8 mouse cellular contexts compared by ENCODE assay signal in the genomic region with DNA sequence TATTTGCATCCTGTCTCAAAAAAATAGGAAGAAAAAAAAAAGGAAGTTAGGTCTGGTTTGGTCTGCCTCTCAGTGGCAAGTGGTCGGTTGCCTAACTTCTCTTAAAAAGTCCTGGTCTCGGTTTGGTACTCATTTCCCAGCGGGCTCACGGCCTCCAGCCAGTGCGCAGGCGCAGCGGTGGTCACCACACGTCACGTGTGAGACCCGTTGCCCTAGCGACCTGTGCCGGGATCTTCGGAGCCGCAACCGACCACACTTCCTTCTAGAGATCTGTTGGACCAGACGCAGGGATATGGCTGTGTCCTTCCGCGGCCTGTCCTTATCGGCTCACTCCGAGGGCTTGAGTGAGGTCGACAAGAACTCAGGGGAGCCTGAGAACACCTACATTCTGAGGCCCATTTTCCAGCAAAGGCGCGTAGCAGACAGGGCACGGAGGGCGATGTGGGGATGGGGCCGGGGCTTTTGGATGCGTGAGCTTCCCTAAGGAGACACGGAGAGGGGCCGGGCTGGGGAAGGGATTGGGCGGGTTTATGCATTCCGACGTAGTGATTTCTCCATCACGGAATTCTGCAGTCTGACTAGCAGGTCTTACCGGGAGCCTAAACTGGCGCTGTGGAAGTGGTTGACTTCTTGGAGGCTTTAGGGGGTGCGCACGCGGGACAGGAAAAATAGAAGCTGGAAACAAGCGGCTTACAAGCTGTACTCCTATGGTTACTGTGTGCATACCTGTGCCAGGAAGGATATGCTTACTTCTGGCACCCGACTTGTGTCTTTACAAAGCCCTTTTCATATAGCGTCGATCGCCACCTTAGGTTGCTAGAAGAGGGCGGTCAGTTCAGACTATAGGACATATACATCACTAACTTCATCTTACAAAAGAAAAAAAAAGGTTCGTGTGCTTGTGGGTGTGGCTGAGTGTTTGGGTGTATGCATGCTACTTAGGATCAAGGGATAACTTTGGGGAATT. TPM values are rescaled to one million over a fixed set of nuclear protein-coding genes. Genes with fewer than 3 reads are reported as not detected.
DNase-seq lines count a peak whose midpoint lies in the region; ATAC-seq and TF ChIP-seq lines count a peak whose summit lies in the region.

A gene (plus strand): TSS at position 186 of the 967 bp plus-strand sequence.

- peak; percentile 79 to 86 for DNase-seq in CD8-positive naive resting alpha-beta T cell, adult 2 months (ENCODE audit: low read depth in 2 of 2, low spot score in 2 of 2)
- DNase-seq in c-Kit-positive CD71-negative TER-119-negative erythroid progenitor cells, embryonic 14.5 days (ENCODE audit: low read depth): peak; percentile 83
- peak; percentile 95 for DNase-seq in forebrain, embryonic 10.5 days (ENCODE audit: extremely low spot score, low spot score)
- DNase-seq in kidney, postnatal 25 days: peak; percentile 96 to 98
- DNase-seq in liver, embryonic 14.5 days (ENCODE audit: low read depth in 3 of 3, low spot score in 3 of 3): peak; percentile 80 to 82 (median 80)
- peak; percentile 93 for DNase-seq in neural tube, embryonic 11.5 days (ENCODE audit: low spot score)
- DNase-seq in stomach, postnatal 0 days (ENCODE audit: low spot score): peak; percentile 94

- ATAC-seq in heart, embryonic 15.5 days (replicated peaks; ENCODE audit: insufficient number of reproducible peaks, insufficient read depth, low FRiP score, low read depth): peak; percentile 94
- ATAC-seq in liver, embryonic 14.5 days (ENCODE audit: insufficient read depth): peak; percentile 90
- peak; percentile 96 for ATAC-seq in neural tube, embryonic 11.5 days (ENCODE audit: insufficient read depth, low FRiP score, low TSS enrichment)
- ATAC-seq in stomach, postnatal 0 days (ENCODE audit: low FRiP score, low TSS enrichment): peak; percentile 96

- TF ChIP-seq EP300 in liver, embryonic 14.5 days (IDR thresholded peaks at IDR 0.05; ENCODE audit: low read depth): no peak
- no peak for TF ChIP-seq EP300 in stomach, postnatal 0 days (optimal IDR thresholded peaks at IDR 0.05)

- H3K9me3 ChIP-seq in forebrain, embryonic 10.5 days: no peaks in the 10 kb centered on the region
- no peaks in the 10 kb centered on the region for H3K9me3 ChIP-seq in heart, embryonic 15.5 days (replicated peaks)
- no peaks in the 10 kb centered on the region for H3K9me3 ChIP-seq in liver, embryonic 14.5 days (ENCODE audit: control insufficient read depth, low read length)
- H3K9me3 ChIP-seq in neural tube, embryonic 11.5 days (ENCODE audit: control insufficient read depth, low read length): no peaks in the 10 kb centered on the region
- H3K9me3 ChIP-seq in stomach, postnatal 0 days (ENCODE audit: control insufficient read depth, low read length): no peaks in the 10 kb centered on the region

- H3K27ac ChIP-seq in forebrain, embryonic 10.5 days: peak within 1 kb of the TSS; percentile 92
- peak within 1 kb of the TSS; percentile 91 for H3K27ac ChIP-seq in heart, embryonic 15.5 days
- H3K27ac ChIP-seq in liver, embryonic 14.5 days: no peak within 1 kb of the TSS
- peak within 1 kb of the TSS; percentile 85 for H3K27ac ChIP-seq in neural tube, embryonic 11.5 days (ENCODE audit: low read depth, low read length)
- H3K27ac ChIP-seq in stomach, postnatal 0 days (replicated peaks): peak within 1 kb of the TSS; percentile 89

- no peaks in the 10 kb centered on the region for H3K36me3 ChIP-seq in forebrain, embryonic 10.5 days (replicated peaks)
- H3K36me3 ChIP-seq in heart, embryonic 15.5 days: no peaks in the 10 kb centered on the region
- no peaks in the 10 kb centered on the region for H3K36me3 ChIP-seq in liver, embryonic 14.5 days (replicated peaks; ENCODE audit: control insufficient read depth, insufficient read depth, low read depth)
- no peaks in the 10 kb centered on the region for H3K36me3 ChIP-seq in neural tube, embryonic 11.5 days (ENCODE audit: control insufficient read depth, insufficient read depth, low read length)
- no peaks in the 10 kb centered on the region for H3K36me3 ChIP-seq in stomach, postnatal 0 days (ENCODE audit: control insufficient read depth, insufficient read depth, low read length)

- under 1% methylated on average over 45 of the region's 45 CpGs for WGBS in forebrain, embryonic 10.5 days
- 2% methylated on average over 45 of the region's 45 CpGs for WGBS in heart, embryonic 15.5 days
- WGBS in liver, embryonic 14.5 days (ENCODE audit: insufficient replicate concordance): 4% methylated on average over 45 of the region's 45 CpGs
- 1% methylated on average over 45 of the region's 45 CpGs for WGBS in neural tube, embryonic 11.5 days
- 1% methylated on average over 45 of the region's 45 CpGs for WGBS in stomach, postnatal 0 days

- H3K4me1 ChIP-seq in forebrain, embryonic 10.5 days: peaks cover 14% of the 10 kb centered on the region
- peaks cover 12% of the 10 kb centered on the region for H3K4me1 ChIP-seq in heart, embryonic 15.5 days (replicated peaks)
- H3K4me1 ChIP-seq in liver, embryonic 14.5 days (replicated peaks; ENCODE audit: control insufficient read depth in 2 of 2, insufficient read depth in 2 of 2, low read length in 1 of 2): peaks cover 0 to 7% of the 10 kb centered on the region in 2 experiments; a peak in 3 of 4 replicates
- H3K4me1 ChIP-seq in neural tube, embryonic 11.5 days (ENCODE audit: control insufficient read depth, insufficient read depth, low read length): peaks cover 2% of the 10 kb centered on the region; the same call in 1 of the 2 replicates
- 0 out of 2 replicates have a peak, but pooled peaks cover 3% of the 10 kb centered on the region for H3K4me1 ChIP-seq in stomach, postnatal 0 days (replicated peaks; ENCODE audit: control insufficient read depth, insufficient read depth)

- H3K4me3 ChIP-seq in forebrain, embryonic 10.5 days: peak within 1 kb of the TSS; percentile 70
- H3K4me3 ChIP-seq in heart, embryonic 15.5 days: peak within 1 kb of the TSS; percentile 79
- H3K4me3 ChIP-seq in liver, embryonic 14.5 days (ENCODE audit: insufficient read depth in 1 of 2, low read depth in 2 of 2, low read length in 2 of 2): peak within 1 kb of the TSS; percentile 60 to 67
- peak within 1 kb of the TSS; percentile 66 for H3K4me3 ChIP-seq in neural tube, embryonic 11.5 days (ENCODE audit: low read depth, low read length)
- peak within 1 kb of the TSS; percentile 64 for H3K4me3 ChIP-seq in stomach, postnatal 0 days (ENCODE audit: low read depth, low read length)

- TF ChIP-seq CTCF in liver, embryonic 14.5 days (IDR thresholded peaks at IDR 0.05; ENCODE audit: low read depth): no peak
- no peak for TF ChIP-seq CTCF in stomach, postnatal 0 days (IDR thresholded peaks at IDR 0.05; ENCODE audit: low read depth)

- peak within 1 kb of the TSS; percentile 81 for H3K4me2 ChIP-seq in heart, embryonic 15.5 days
- H3K4me2 ChIP-seq in liver, embryonic 14.5 days (ENCODE audit: low read depth): peak within 1 kb of the TSS; percentile 92
- H3K4me2 ChIP-seq in neural tube, embryonic 11.5 days (ENCODE audit: low read depth): peak within 1 kb of the TSS; percentile 64
- peak within 1 kb of the TSS; percentile 75 for H3K4me2 ChIP-seq in stomach, postnatal 0 days (replicated peaks; ENCODE audit: low read depth)

- no peaks in the 10 kb centered on the region for H3K27me3 ChIP-seq in forebrain, embryonic 10.5 days (ENCODE audit: poor library complexity, severe bottlenecking)
- no peaks in the 10 kb centered on the region for H3K27me3 ChIP-seq in heart, embryonic 15.5 days
- H3K27me3 ChIP-seq in liver, embryonic 14.5 days (ENCODE audit: control insufficient read depth, insufficient read depth, low read length): no peaks in the 10 kb centered on the region
- no peaks in the 10 kb centered on the region for H3K27me3 ChIP-seq in neural tube, embryonic 11.5 days (ENCODE audit: control insufficient read depth, insufficient read depth, low read length)
- no peaks in the 10 kb centered on the region for H3K27me3 ChIP-seq in stomach, postnatal 0 days (ENCODE audit: control insufficient read depth, insufficient read depth, low read length)

- H3K9ac ChIP-seq in heart, embryonic 15.5 days: peak within 1 kb of the TSS; percentile 69
- peak within 1 kb of the TSS; percentile 62 for H3K9ac ChIP-seq in liver, embryonic 14.5 days (replicated peaks)
- peak within 1 kb of the TSS; percentile 80 for H3K9ac ChIP-seq in neural tube, embryonic 11.5 days (ENCODE audit: low read length)
- H3K9ac ChIP-seq in stomach, postnatal 0 days (ENCODE audit: low read length): peak within 1 kb of the TSS; percentile 72

RNA-seq across cellular contexts. Expression of the gene that starts here (rescaled TPM):
- polyA plus RNA-seq in forebrain, embryonic 10.5 days (2016; fragmentation: Nextera tagmentation; extraction: Ambion mirVana): 39.0 and 39.2 TPM in 2 replicates
- polyA plus RNA-seq in heart, embryonic 15.5 days (2015; fragmentation: Nextera tagmentation; extraction: Ambion mirVana): 21.1 and 22.5 TPM in 2 replicates
- polyA plus RNA-seq in liver, embryonic 14.5 days (2012; rRNA removed): 2.1 and 3.1 TPM in 2 replicates
- 6.4 and 7.2 TPM in 2 replicates for polyA plus RNA-seq in liver, embryonic 14.5 days (2014; fragmentation: Nextera tagmentation; extraction: Ambion mirVana)
- polyA plus RNA-seq in neural tube, embryonic 11.5 days (2014; fragmentation: Nextera tagmentation; extraction: Ambion mirVana): 23.4 and 30.1 TPM in 2 replicates
- polyA plus RNA-seq in stomach, postnatal 0 days (2015; fragmentation: Nextera tagmentation; extraction: Ambion mirVana): 24.3 and 26.3 TPM in 2 replicates
